Mouse (Mus musculus) megakaryocyte-erythroid progenitor cell, adult 5 weeks (primary cell): ENCODE results near the gene Zkscan8. TPM values are rescaled to one million over a fixed set of nuclear protein-coding genes. Genes with fewer than 3 reads are reported as not detected.

ENCODE experiments used
- polyA plus RNA-seq: library from polyadenylated mRNA; stranded (reverse); fragments of >175 nt; gene quantifications from 2 replicates; pipeline ENCODE4 v1.2.3, GENCODE M21; 2012

Gene Zkscan8
- polyA plus RNA-seq: 1.0 and 1.8 TPM in 2 replicates

GRCm38 (mm10) chr13:21530781-21531201 is at the start of gene Zkscan8:
Zkscan8 (minus strand) TSS chr13:21531120.

GRCm38 (mm10) chr13:21559793-21560192 is 28.9 kb upstream of the Zkscan8 start, which contains the start of gene Olfr1535:
Olfr1535 (minus strand) TSS chr13:21559893.

GRCm38 (mm10) chr13:21542708-21543107 is 11.8 kb upstream of the Zkscan8 start, which contains the start of gene Olfr1366:
Olfr1366 (minus strand) TSS chr13:21542808.

GRCm38 (mm10) chr13:21501182-21501581 is 29.7 kb downstream of the Zkscan8 start, which contains the start of gene Gm11273:
Gm11273 (minus strand) TSS chr13:21501418.

GRCm38 (mm10) chr13:21495080-21495479 is 35.8 kb downstream of the Zkscan8 start, which contains the start of gene AK157302:
AK157302 (plus strand) TSS chr13:21495223.

GRCm38 (mm10) chr13:21478759-21479670 is 51.9 kb downstream of the Zkscan8 start, which contains the start of the genes Zkscan4 and Gm10065:
Zkscan4 (plus strand) TSS chr13:21478907.
Gm10065 (minus strand) TSS chr13:21479441.

GRCm38 (mm10) chr13:21468061-21469019 is 62.6 kb downstream of the Zkscan8 start, which contains the start of gene Nkapl:
Nkapl (minus strand) TSS chr13:21468509.

Other genes with a start within 250 kb of the Zkscan8 start
- not detected in 2 replicates for gene Gpx5, start 238.4 kb downstream of the Zkscan8 start, polyA plus RNA-seq
- gene Gpx6, start 219.0 kb downstream of the Zkscan8 start, polyA plus RNA-seq: not detected in 2 replicates
- not detected in 2 replicates for gene Olfr1367, start 184.2 kb downstream of the Zkscan8 start, polyA plus RNA-seq
- gene Zscan12, start 168.3 kb downstream of the Zkscan8 start, polyA plus RNA-seq: 1.9 and 2.0 TPM in 2 replicates
- gene Zkscan3, start 128.4 kb downstream of the Zkscan8 start, polyA plus RNA-seq: 4.7 and 4.8 TPM in 2 replicates
- gene Pgbd1, start 90.1 kb downstream of the Zkscan8 start, polyA plus RNA-seq: 0.14 and 0.18 TPM in 2 replicates
- gene Zscan26, start 77.4 kb downstream of the Zkscan8 start, polyA plus RNA-seq: 2.0 and 2.2 TPM in 2 replicates
- gene Nkapl, start 62.6 kb downstream of the Zkscan8 start, polyA plus RNA-seq: 0.14 and 0.33 TPM in 2 replicates
- gene Zkscan4, start 52.2 kb downstream of the Zkscan8 start, polyA plus RNA-seq: 0.16 TPM in 1 of 2 replicates, not detected in the other
- gene Gm10065, start 51.7 kb downstream of the Zkscan8 start, polyA plus RNA-seq: not detected in 2 replicates
- gene AK157302, start 35.9 kb downstream of the Zkscan8 start, polyA plus RNA-seq: not detected in 2 replicates
- gene Gm11273, start 29.7 kb downstream of the Zkscan8 start, polyA plus RNA-seq: 31.4 and 32.2 TPM in 2 replicates
- gene Olfr1366, start 11.7 kb upstream of the Zkscan8 start, polyA plus RNA-seq: not detected in 2 replicates
- gene Olfr1535, start 28.8 kb upstream of the Zkscan8 start, polyA plus RNA-seq: not detected in 2 replicates
- not detected in 2 replicates for gene Olfr1364, start 50.6 kb upstream of the Zkscan8 start, polyA plus RNA-seq
- gene Olfr1362, start 82.9 kb upstream of the Zkscan8 start, polyA plus RNA-seq: not detected in 2 replicates
- gene Olfr11, start 111.4 kb upstream of the Zkscan8 start, polyA plus RNA-seq: not detected in 2 replicates
- 0.03 TPM in 1 of 2 replicates, not detected in the other for gene Olfr1361, start 132.3 kb upstream of the Zkscan8 start, polyA plus RNA-seq
- gene Olfr1360, start 146.3 kb upstream of the Zkscan8 start, polyA plus RNA-seq: not detected in 2 replicates
- not detected in 2 replicates for gene Olfr1359, start 167.0 kb upstream of the Zkscan8 start, polyA plus RNA-seq
- gene Hist1h2bl, start 185.0 kb upstream of the Zkscan8 start, polyA plus RNA-seq: 1.1 and 2.1 TPM in 2 replicates
- gene Hist1h2ai, start 185.3 kb upstream of the Zkscan8 start, polyA plus RNA-seq: 16.6 and 27.9 TPM in 2 replicates
- 27.0 and 31.9 TPM in 2 replicates for gene Hist1h3h, start 186.5 kb upstream of the Zkscan8 start, polyA plus RNA-seq
- 1.7 and 4.9 TPM in 2 replicates for gene Hist1h2bm, start 190.9 kb upstream of the Zkscan8 start, polyA plus RNA-seq
- gene Hist1h4j, start 203.9 kb upstream of the Zkscan8 start, polyA plus RNA-seq: 2.5 and 5.2 TPM in 2 replicates
- 19.1 and 29.2 TPM in 2 replicates for gene Hist1h4k, start 219.4 kb upstream of the Zkscan8 start, polyA plus RNA-seq
- 83.4 and 107 TPM in 2 replicates for gene Hist1h2ak, start 222.7 kb upstream of the Zkscan8 start, polyA plus RNA-seq
- 6.8 and 17.1 TPM in 2 replicates for gene Hist1h2bn, start 223.0 kb upstream of the Zkscan8 start, polyA plus RNA-seq
- gene Hist1h1b, start 249.5 kb upstream of the Zkscan8 start, polyA plus RNA-seq: 5.0 and 8.4 TPM in 2 replicates